Mouse (Mus musculus) kidney, postnatal 25 days (tissue): Measurements from ENCODE around the gene Akap13.
"Not testable (repeated sequence)": the region's sequence is repeated elsewhere in the genome, so short reads cannot be mapped to it uniquely, and the experiment has no call there.

ENCODE experiments used
- DNase-seq, 2 experiments: peaks; one replicate each; pipeline ENCODE4 v3.0.0; 2021; ENCODE audit warnings: mixed read lengths in 2 of 2

Akap13 gene

GRCm38 (mm10) chr7:75608716-75609115 lies 153.4 kb downstream of the Akap13 start:
- DNase-seq, result no peak

GRCm38 (mm10) chr7:75609456-75610262 lies 154.3 kb downstream of the Akap13 start:
- peak; percentile 61 to 82 for DNase-seq

GRCm38 (mm10) chr7:75610391-75610790 lies 155.1 kb downstream of the Akap13 start:
- no peak for DNase-seq

GRCm38 (mm10) chr7:75611261-75611950 lies 156.1 kb downstream of the Akap13 start:
- no peak for DNase-seq

GRCm38 (mm10) chr7:75612000-75612682 lies 156.8 kb downstream of the Akap13 start:
- peak; percentile 34 to 73 for DNase-seq

GRCm38 (mm10) chr7:75612683-75613053 lies 157.3 kb downstream of the Akap13 start:
- DNase-seq, result no peak

- no peak for DNase-seq
These were observed 157.9 kb downstream of the Akap13 start for GRCm38 (mm10) chr7:75613240-75613639.

GRCm38 (mm10) chr7:75614826-75615225 lies 159.5 kb downstream of the Akap13 start:
- DNase-seq, result no peak

- DNase-seq, result not testable (repeated sequence)
These were observed 161.9 kb downstream of the Akap13 start for GRCm38 (mm10) chr7:75617246-75617645.

- DNase-seq, result no peak
These were observed 163.4 kb downstream of the Akap13 start for GRCm38 (mm10) chr7:75618699-75619098.

GRCm38 (mm10) chr7:75619875-75620274 lies 164.5 kb downstream of the Akap13 start:
- DNase-seq, result no peak

- DNase-seq, result no peak
These were observed 165.1 kb downstream of the Akap13 start for GRCm38 (mm10) chr7:75620395-75620960.

- DNase-seq, result peak; percentile 41 to 54
These were observed 165.6 kb downstream of the Akap13 start for GRCm38 (mm10) chr7:75620976-75621375.

GRCm38 (mm10) chr7:75627831-75628230 lies 172.5 kb downstream of the Akap13 start:
- no peak for DNase-seq

GRCm38 (mm10) chr7:75629669-75630068 lies 174.3 kb downstream of the Akap13 start:
- DNase-seq, result no peak

GRCm38 (mm10) chr7:75632941-75633340 lies 177.6 kb downstream of the Akap13 start:
- DNase-seq, result no peak

GRCm38 (mm10) chr7:75633393-75633792 lies 178.1 kb downstream of the Akap13 start:
- no peak for DNase-seq

- DNase-seq, result no peak
These were observed 178.6 kb downstream of the Akap13 start for GRCm38 (mm10) chr7:75633807-75634526.

- no peak for DNase-seq
These were observed 183.4 kb downstream of the Akap13 start for GRCm38 (mm10) chr7:75638769-75639168.

GRCm38 (mm10) chr7:75639541-75639940 lies 184.2 kb downstream of the Akap13 start:
- DNase-seq, result peak; percentile 84 to 88

GRCm38 (mm10) chr7:75640074-75640473 lies 184.7 kb downstream of the Akap13 start:
- DNase-seq, result no peak

- peak in 1 of 2 experiments; percentile 35 for DNase-seq
These were observed 185.3 kb downstream of the Akap13 start for GRCm38 (mm10) chr7:75640671-75641070.
